Mouse (Mus musculus) megakaryocyte, embryonic 14.5 days (primary cell): ENCODE measurements at regions not wholly inside any gene's neighbourhood (a gene's known extent, or its start where the extent isn't known, plus 50 kb on each side); places are given as distances from the start of the nearest gene placed in this dataset.

Experiments
- H3K27me3 ChIP-seq: replicated peaks from 2 replicates; pipeline ENCODE3; 2012; ENCODE audit warnings: inconsistent platforms
- H3K36me3 ChIP-seq: replicated peaks from 2 replicates; pipeline ENCODE3; 2012; ENCODE audit warnings: low read length, inconsistent platforms, mixed read lengths
- H3K4me1 ChIP-seq: 2 replicates; pipeline ENCODE4 v1.6.1; 2012; ENCODE audit warnings: inconsistent platforms
- H3K4me3 ChIP-seq: replicated peaks from 2 replicates; pipeline ENCODE3; 2012; ENCODE audit warnings: moderate library complexity, mild to moderate bottlenecking, inconsistent platforms
- H3K9me3 ChIP-seq: 2 replicates; pipeline ENCODE4 v1.6.1; 2012; ENCODE audit warnings: inconsistent platforms
- FLI1 ChIP-seq: IDR thresholded peaks from 2 replicates; pipeline ENCODE4 v1.6.1; 2012; ENCODE audit warnings: low read length, inconsistent platforms, mixed read lengths
- GATA1 ChIP-seq: IDR thresholded peaks from 3 replicates; pipeline ENCODE4 v1.6.1; 2012; ENCODE audit warnings: mixed read lengths, low read length, inconsistent platforms, borderline replicate concordance

- Histone ChIP-seq H3K9me3 (peaks cover 9% of the 10 kb centered on the region; the same call in 1 of the 2 replicates), H3K27me3 (no peaks in the 10 kb centered on the region), H3K4me3 (no peak overlapping the region), H3K4me1 (no peaks in the 10 kb centered on the region), H3K36me3 (no peaks in the 10 kb centered on the region)
- no peak for TF ChIP-seq FLI1
- TF ChIP-seq GATA1: no peak
Measured at GRCm38 (mm10) chr7:40752195-40752594, 145.9 kb upstream of the Vstm2b start.

GRCm38 (mm10) chr7:40753490-40753889, 144.6 kb upstream of the Vstm2b start:
- no peak for TF ChIP-seq FLI1
- TF ChIP-seq GATA1: no peak
- H3K4me1 ChIP-seq: no peaks in the 10 kb centered on the region
- H3K4me3 ChIP-seq: no peak overlapping the region
- H3K36me3 ChIP-seq: no peaks in the 10 kb centered on the region
- peaks cover 13% of the 10 kb centered on the region; the same call in 1 of the 2 replicates for H3K9me3 ChIP-seq
- no peaks in the 10 kb centered on the region for H3K27me3 ChIP-seq

GRCm38 (mm10) chr7:40762520-40762919, 135.6 kb upstream of the Vstm2b start:
- H3K4me1 ChIP-seq: no peaks in the 10 kb centered on the region
- peaks cover 40% of the 10 kb centered on the region for H3K9me3 ChIP-seq
- no peaks in the 10 kb centered on the region for H3K36me3 ChIP-seq
- no peaks in the 10 kb centered on the region for H3K27me3 ChIP-seq
- H3K4me3 ChIP-seq: no peak overlapping the region
- no peak for TF ChIP-seq FLI1
- no peak for TF ChIP-seq GATA1

GRCm38 (mm10) chr7:40766142-40766541, 132.0 kb upstream of the Vstm2b start:
- H3K4me3 ChIP-seq: no peak overlapping the region
- no peak for TF ChIP-seq GATA1
- TF ChIP-seq FLI1: no peak
- no peaks in the 10 kb centered on the region for H3K4me1 ChIP-seq

GRCm38 (mm10) chr7:40776220-40776619, 121.9 kb upstream of the Vstm2b start:
- no peak overlapping the region for H3K4me3 ChIP-seq
- peaks cover 29% of the 10 kb centered on the region for H3K9me3 ChIP-seq
- no peak for TF ChIP-seq GATA1
- TF ChIP-seq FLI1: no peak
- no peaks in the 10 kb centered on the region for H3K27me3 ChIP-seq
- H3K36me3 ChIP-seq: no peaks in the 10 kb centered on the region
- H3K4me1 ChIP-seq: no peaks in the 10 kb centered on the region

More at GRCm38 (mm10) chr7:40766142-40766541, 132.0 kb upstream of the Vstm2b start:
- Histone ChIP-seq H3K9me3 (peaks cover 37% of the 10 kb centered on the region), H3K27me3 (no peaks in the 10 kb centered on the region), H3K36me3 (no peaks in the 10 kb centered on the region)

GRCm38 (mm10) chr7:40784906-40785305, 113.2 kb upstream of the Vstm2b start:
- Histone ChIP-seq H3K36me3 (no peaks in the 10 kb centered on the region), H3K9me3 (peaks cover 6% of the 10 kb centered on the region; the same call in 1 of the 2 replicates), H3K4me3 (no peak overlapping the region), H3K27me3 (no peaks in the 10 kb centered on the region), H3K4me1 (no peaks in the 10 kb centered on the region)
- TF ChIP-seq FLI1 (no peak), GATA1 (no peak)

- no peak for TF ChIP-seq FLI1
- TF ChIP-seq GATA1: no peak
- H3K9me3 ChIP-seq: peaks cover 14% of the 10 kb centered on the region; the same call in 1 of the 2 replicates
- H3K36me3 ChIP-seq: no peaks in the 10 kb centered on the region
- H3K27me3 ChIP-seq: no peaks in the 10 kb centered on the region
- no peak overlapping the region for H3K4me3 ChIP-seq
- H3K4me1 ChIP-seq: no peaks in the 10 kb centered on the region
Measured at GRCm38 (mm10) chr7:40786758-40787157, 111.4 kb upstream of the Vstm2b start.

- no peaks in the 10 kb centered on the region for H3K27me3 ChIP-seq
- H3K4me3 ChIP-seq: no peak overlapping the region
- H3K9me3 ChIP-seq: peaks cover 26% of the 10 kb centered on the region
- TF ChIP-seq FLI1: no peak
- TF ChIP-seq GATA1: no peak
- no peaks in the 10 kb centered on the region for H3K36me3 ChIP-seq
- no peaks in the 10 kb centered on the region for H3K4me1 ChIP-seq
Measured at GRCm38 (mm10) chr7:40788486-40788885, 109.6 kb upstream of the Vstm2b start.

GRCm38 (mm10) chr7:40794458-40795207, 103.5 kb upstream of the Vstm2b start:
- Histone ChIP-seq H3K36me3 (no peaks in the 10 kb centered on the region), H3K27me3 (no peaks in the 10 kb centered on the region), H3K4me1 (no peaks in the 10 kb centered on the region), H3K4me3 (peak overlapping the region; percentile 48), H3K9me3 (peaks cover 46% of the 10 kb centered on the region)
- no peak for TF ChIP-seq FLI1
- TF ChIP-seq GATA1: no peak

- H3K4me3 ChIP-seq: no peak overlapping the region
- no peaks in the 10 kb centered on the region for H3K27me3 ChIP-seq
- H3K9me3 ChIP-seq: peaks cover 29% of the 10 kb centered on the region
Measured at GRCm38 (mm10) chr7:40799794-40800193, 98.3 kb upstream of the Vstm2b start.

More at GRCm38 (mm10) chr7:40799794-40800193, 98.3 kb upstream of the Vstm2b start:
- TF ChIP-seq GATA1: no peak
- no peak for TF ChIP-seq FLI1
- Histone ChIP-seq H3K36me3 (no peaks in the 10 kb centered on the region), H3K4me1 (no peaks in the 10 kb centered on the region)
